Mouse (Mus musculus): ENCODE measurements around the gene Trmt44. TPM values are rescaled to one million over a fixed set of nuclear protein-coding genes. Genes with fewer than 3 reads are reported as not detected.

Gene Trmt44
- polyA plus RNA-seq, 1 experiment from 2014 or later: 7.0 TPM

DNA sequence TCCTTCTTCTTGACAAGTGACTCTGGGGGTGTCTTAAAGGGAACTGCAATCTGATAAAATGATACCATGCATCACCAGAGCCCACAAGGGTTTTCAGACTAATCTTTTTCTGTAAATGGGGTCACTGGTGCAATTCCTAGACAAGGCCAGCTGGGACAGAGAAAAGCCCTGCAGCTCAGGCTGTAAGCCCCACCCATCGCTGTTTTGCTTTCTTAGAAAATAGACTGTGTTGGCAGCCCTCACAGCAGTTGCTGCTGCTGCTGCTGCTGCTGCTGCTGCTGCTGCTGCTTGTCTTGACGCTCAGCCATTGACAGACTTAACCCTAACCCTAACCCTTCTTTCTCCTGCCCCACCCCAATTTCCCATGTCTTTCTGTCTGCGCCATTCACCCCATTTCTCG lies 35.3 kb downstream of the Trmt44 start:
- no peak overlapping the region for H3K27ac ChIP-seq (ENCODE audit: low read length)
- no peak overlapping the region for H3K9ac ChIP-seq (ENCODE audit: low read length)
- H3K27me3 ChIP-seq (ENCODE audit: control insufficient read depth, insufficient read depth, low read length): no peaks in the 10 kb centered on the region
- H3K4me1 ChIP-seq (ENCODE audit: control insufficient read depth, insufficient read depth, low read length): 0 out of 2 replicates have a peak, but pooled peaks cover 6% of the 10 kb centered on the region
- WGBS: 57% methylated on average over 4 of the region's 4 CpGs
- no peaks in the 10 kb centered on the region for H3K9me3 ChIP-seq (replicated peaks; ENCODE audit: control insufficient read depth, low read length)
- no peak overlapping the region for H3K4me2 ChIP-seq (ENCODE audit: low read depth, low read length)
- no peak overlapping the region for H3K4me3 ChIP-seq (replicated peaks; ENCODE audit: low read length)
- no peaks in the 10 kb centered on the region for H3K36me3 ChIP-seq (ENCODE audit: control insufficient read depth, insufficient read depth, low read length)
- no peak for ATAC-seq (ENCODE audit: insufficient read depth, low FRiP score)

GRCm38 (mm10) chr5:35538022-35538421 lies 36.8 kb downstream of the Trmt44 start:
- H3K4me2 ChIP-seq (ENCODE audit: low read depth, low read length): no peak overlapping the region
- H3K4me3 ChIP-seq (replicated peaks; ENCODE audit: low read length): no peak overlapping the region
- H3K27me3 ChIP-seq (ENCODE audit: control insufficient read depth, insufficient read depth, low read length): no peaks in the 10 kb centered on the region
- H3K9me3 ChIP-seq (replicated peaks; ENCODE audit: control insufficient read depth, low read length): no peaks in the 10 kb centered on the region
- H3K9ac ChIP-seq (ENCODE audit: low read length): no peak overlapping the region
- H3K36me3 ChIP-seq (ENCODE audit: control insufficient read depth, insufficient read depth, low read length): no peaks in the 10 kb centered on the region
- 0 out of 2 replicates have a peak, but pooled peaks cover 6% of the 10 kb centered on the region for H3K4me1 ChIP-seq (ENCODE audit: control insufficient read depth, insufficient read depth, low read length)
- H3K27ac ChIP-seq (ENCODE audit: low read length): no peak overlapping the region
- ATAC-seq (ENCODE audit: insufficient read depth, low FRiP score): no peak
- WGBS: 83% methylated on average over 3 of the region's 3 CpGs

DNA sequence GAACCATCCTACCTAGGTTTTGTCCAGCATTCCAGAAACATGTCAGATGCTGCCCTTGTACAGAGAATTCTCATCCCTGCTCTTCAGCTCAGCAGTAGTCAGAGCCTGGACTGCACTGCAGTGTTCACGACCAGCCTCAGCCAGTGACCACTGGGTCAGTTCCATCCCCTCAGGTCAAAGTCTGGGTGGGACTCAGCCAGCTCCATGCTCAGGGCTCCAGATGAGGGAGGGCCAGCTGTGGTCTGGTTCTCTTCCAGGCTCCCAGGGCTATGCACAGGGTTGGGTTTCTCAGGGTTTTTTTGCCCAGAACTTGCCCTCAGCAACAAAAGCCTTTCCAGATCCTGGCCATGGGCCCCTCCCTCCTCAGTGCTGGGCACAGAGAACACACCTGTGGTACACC lies 37.4 kb downstream of the Trmt44 start:
- H3K9ac ChIP-seq (ENCODE audit: low read length): no peak overlapping the region
- no peak overlapping the region for H3K4me3 ChIP-seq (replicated peaks; ENCODE audit: low read length)
- no peak overlapping the region for H3K27ac ChIP-seq (ENCODE audit: low read length)
- no peaks in the 10 kb centered on the region for H3K36me3 ChIP-seq (ENCODE audit: control insufficient read depth, insufficient read depth, low read length)
- H3K9me3 ChIP-seq (replicated peaks; ENCODE audit: control insufficient read depth, low read length): no peaks in the 10 kb centered on the region
- WGBS: 72% methylated on average over 1 of the region's 1 CpGs
- 0 out of 2 replicates have a peak, but pooled peaks cover 6% of the 10 kb centered on the region for H3K4me1 ChIP-seq (ENCODE audit: control insufficient read depth, insufficient read depth, low read length)
- no peak overlapping the region for H3K4me2 ChIP-seq (ENCODE audit: low read depth, low read length)
- no peak for ATAC-seq (ENCODE audit: insufficient read depth, low FRiP score)
- no peaks in the 10 kb centered on the region for H3K27me3 ChIP-seq (ENCODE audit: control insufficient read depth, insufficient read depth, low read length)

DNA sequence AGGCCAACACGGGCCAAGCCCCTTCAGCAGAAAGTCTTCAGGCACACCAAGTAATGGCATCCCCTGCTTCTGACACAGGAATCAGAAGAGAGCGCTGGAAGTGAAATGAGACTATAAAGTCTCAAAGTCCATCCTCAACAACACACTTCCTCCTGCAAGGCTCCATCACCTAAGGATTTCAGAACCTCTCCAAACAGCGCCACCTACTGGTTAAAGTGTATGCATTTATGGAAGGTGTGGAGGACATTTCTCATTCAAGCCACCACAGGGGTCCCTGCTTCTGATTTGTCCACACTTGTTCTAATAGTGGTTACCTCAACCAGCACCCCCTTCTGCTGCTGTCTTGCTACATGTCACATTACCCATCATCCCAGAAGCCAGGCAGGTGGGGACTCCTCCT lies 38.6 kb downstream of the Trmt44 start:
- H3K9me3 ChIP-seq (replicated peaks; ENCODE audit: control insufficient read depth, low read length): no peaks in the 10 kb centered on the region
- no peaks in the 10 kb centered on the region for H3K27me3 ChIP-seq (ENCODE audit: control insufficient read depth, insufficient read depth, low read length)
- H3K9ac ChIP-seq (ENCODE audit: low read length): no peak overlapping the region
- no peak for ATAC-seq (ENCODE audit: insufficient read depth, low FRiP score)
- 0 out of 2 replicates have a peak, but pooled peaks cover 6% of the 10 kb centered on the region for H3K4me1 ChIP-seq (ENCODE audit: control insufficient read depth, insufficient read depth, low read length)
- no peak overlapping the region for H3K27ac ChIP-seq (ENCODE audit: low read length)
- H3K36me3 ChIP-seq (ENCODE audit: control insufficient read depth, insufficient read depth, low read length): no peaks in the 10 kb centered on the region
- 71% methylated on average over 3 of the region's 3 CpGs for WGBS
- no peak overlapping the region for H3K4me3 ChIP-seq (replicated peaks; ENCODE audit: low read length)
- H3K4me2 ChIP-seq (ENCODE audit: low read depth, low read length): no peak overlapping the region

DNA sequence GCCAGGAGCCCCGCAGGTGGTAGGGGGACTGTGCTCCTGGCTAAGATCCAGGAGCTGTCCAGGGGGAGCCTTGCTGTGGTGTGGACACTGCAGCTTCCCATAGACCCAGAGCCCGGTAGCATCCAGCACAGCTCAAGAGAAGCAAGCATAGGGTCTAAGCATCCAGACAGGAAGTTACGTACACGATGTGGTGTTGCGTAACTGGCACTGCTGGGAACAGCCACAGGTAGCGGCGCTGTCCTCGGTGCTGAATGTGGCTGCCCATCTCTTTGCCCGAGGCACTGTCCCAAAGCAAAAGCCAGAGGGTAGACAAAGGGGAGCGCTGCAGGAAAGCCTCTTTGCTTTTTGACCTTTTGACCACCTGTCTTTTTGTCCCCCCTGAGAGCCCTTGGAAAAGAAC lies 43.3 kb downstream of the Trmt44 start:
- Histone ChIP-seq H3K9ac (ENCODE audit: low read length) (no peak overlapping the region), H3K4me3 (replicated peaks; ENCODE audit: low read length) (no peak overlapping the region), H3K27ac (ENCODE audit: low read length) (no peak overlapping the region), H3K36me3 (ENCODE audit: control insufficient read depth, insufficient read depth, low read length) (no peaks in the 10 kb centered on the region), H3K9me3 (replicated peaks; ENCODE audit: control insufficient read depth, low read length) (no peaks in the 10 kb centered on the region), H3K4me1 (ENCODE audit: control insufficient read depth, insufficient read depth, low read length) (no peaks in the 10 kb centered on the region), H3K4me2 (ENCODE audit: low read depth, low read length) (no peak overlapping the region), H3K27me3 (ENCODE audit: control insufficient read depth, insufficient read depth, low read length) (no peaks in the 10 kb centered on the region)
- peak; percentile 22; the same call in 1 of the 2 replicates for ATAC-seq (ENCODE audit: insufficient read depth, low FRiP score)
- 15% methylated on average over 10 of the region's 10 CpGs for WGBS

DNA sequence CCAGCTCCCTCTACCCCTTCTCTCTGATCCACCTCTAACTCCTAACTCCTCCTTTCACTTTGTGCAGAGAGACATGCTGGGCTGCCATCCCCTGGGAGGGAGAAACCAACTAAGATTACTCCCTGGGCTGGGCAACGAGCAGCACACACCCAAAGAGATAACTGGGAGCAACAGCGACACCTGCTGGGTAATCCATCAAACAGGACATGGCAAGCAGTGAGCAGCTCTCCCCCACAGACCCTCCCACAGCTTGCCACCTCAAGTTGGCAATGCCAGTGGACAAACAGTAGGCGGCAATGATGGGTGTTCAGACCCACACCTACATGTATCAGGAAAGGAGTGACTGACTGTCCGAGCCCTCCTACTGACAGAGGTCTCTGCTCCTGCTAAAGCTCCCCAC lies 44.4 kb downstream of the Trmt44 start:
- Histone ChIP-seq H3K4me1 (ENCODE audit: control insufficient read depth, insufficient read depth, low read length) (peaks cover 5% of the 10 kb centered on the region; the same call in 1 of the 2 replicates), H3K27me3 (ENCODE audit: control insufficient read depth, insufficient read depth, low read length) (peaks cover 7% of the 10 kb centered on the region), H3K4me2 (ENCODE audit: low read depth, low read length) (no peak overlapping the region), H3K9me3 (replicated peaks; ENCODE audit: control insufficient read depth, low read length) (no peaks in the 10 kb centered on the region), H3K36me3 (ENCODE audit: control insufficient read depth, insufficient read depth, low read length) (no peaks in the 10 kb centered on the region), H3K4me3 (replicated peaks; ENCODE audit: low read length) (no peak overlapping the region), H3K27ac (ENCODE audit: low read length) (no peak overlapping the region), H3K9ac (ENCODE audit: low read length) (no peak overlapping the region)
- 14% methylated on average over 4 of the region's 4 CpGs for WGBS
- ATAC-seq (ENCODE audit: insufficient read depth, low FRiP score): no peak

- H3K9ac ChIP-seq (ENCODE audit: low read length): peak within 1 kb of the TSS; percentile 63
- H3K4me2 ChIP-seq (ENCODE audit: low read depth, low read length): peak within 1 kb of the TSS; percentile 59
- H3K4me3 ChIP-seq (replicated peaks; ENCODE audit: low read length): peak within 1 kb of the TSS; percentile 39
- H3K27ac ChIP-seq (ENCODE audit: low read length): no peak within 1 kb of the TSS
- no peaks in the 10 kb centered on the region for H3K9me3 ChIP-seq (replicated peaks; ENCODE audit: control insufficient read depth, low read length)
- peak; percentile 66; the same call in 1 of the 2 replicates for ATAC-seq (ENCODE audit: insufficient read depth, low FRiP score)
- peaks cover 15% of the 10 kb centered on the region for H3K27me3 ChIP-seq (ENCODE audit: control insufficient read depth, insufficient read depth, low read length)
- peaks cover 5% of the 10 kb centered on the region; the same call in 1 of the 2 replicates for H3K4me1 ChIP-seq (ENCODE audit: control insufficient read depth, insufficient read depth, low read length)
- no peaks in the 10 kb centered on the region for H3K36me3 ChIP-seq (ENCODE audit: control insufficient read depth, insufficient read depth, low read length)
- 2% methylated on average over 29 of the region's 29 CpGs for WGBS
These were observed 49.3 kb downstream of the Trmt44 start, which contains the start of gene Cpz for GRCm38 (mm10) chr5:35525469-35526123. Gene Cpz (minus strand): TSS chr5:35525698.

GRCm38 (mm10) chr5:35524381-35524780 lies 50.5 kb downstream of the Trmt44 start:
- peaks cover 15% of the 10 kb centered on the region for H3K27me3 ChIP-seq (ENCODE audit: control insufficient read depth, insufficient read depth, low read length)
- ATAC-seq (ENCODE audit: insufficient read depth, low FRiP score): no peak
- no peak overlapping the region for H3K9ac ChIP-seq (ENCODE audit: low read length)
- H3K9me3 ChIP-seq (replicated peaks; ENCODE audit: control insufficient read depth, low read length): no peaks in the 10 kb centered on the region
- H3K36me3 ChIP-seq (ENCODE audit: control insufficient read depth, insufficient read depth, low read length): no peaks in the 10 kb centered on the region
- peaks cover 5% of the 10 kb centered on the region; the same call in 1 of the 2 replicates for H3K4me1 ChIP-seq (ENCODE audit: control insufficient read depth, insufficient read depth, low read length)
- H3K27ac ChIP-seq (ENCODE audit: low read length): no peak overlapping the region
- 71% methylated on average over 2 of the region's 2 CpGs for WGBS
- H3K4me2 ChIP-seq (ENCODE audit: low read depth, low read length): no peak overlapping the region
- 0 out of 2 replicates have a peak overlapping the region, but pooled peaks have one; percentile 39 for H3K4me3 ChIP-seq (replicated peaks; ENCODE audit: low read length)

DNA sequence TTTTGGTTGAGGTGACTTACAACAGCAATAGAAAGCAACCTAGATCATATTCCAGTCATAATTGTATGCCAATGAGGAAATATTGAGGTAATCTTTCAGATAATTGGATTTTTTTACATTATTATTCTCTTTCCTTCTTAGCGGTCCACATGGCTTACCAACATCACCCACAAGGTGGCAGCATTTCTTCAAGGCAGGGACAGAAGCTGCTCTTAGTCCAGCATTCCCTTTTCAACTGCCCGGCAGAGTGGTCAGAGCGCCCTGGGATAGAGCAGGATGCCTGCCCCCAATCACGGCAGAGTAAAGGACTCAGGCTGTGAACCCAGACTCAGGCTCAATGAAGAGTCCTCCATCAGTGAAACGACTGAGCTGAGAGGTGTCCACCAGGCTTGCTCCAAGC lies 51.1 kb downstream of the Trmt44 start:
- no peak for ATAC-seq (ENCODE audit: insufficient read depth, low FRiP score)
- Histone ChIP-seq H3K9ac (ENCODE audit: low read length) (no peak overlapping the region), H3K4me1 (ENCODE audit: control insufficient read depth, insufficient read depth, low read length) (peaks cover 5% of the 10 kb centered on the region; the same call in 1 of the 2 replicates), H3K4me3 (replicated peaks; ENCODE audit: low read length) (no peak overlapping the region), H3K27ac (ENCODE audit: low read length) (no peak overlapping the region), H3K36me3 (ENCODE audit: control insufficient read depth, insufficient read depth, low read length) (no peaks in the 10 kb centered on the region), H3K4me2 (ENCODE audit: low read depth, low read length) (no peak overlapping the region), H3K27me3 (ENCODE audit: control insufficient read depth, insufficient read depth, low read length) (peaks cover 15% of the 10 kb centered on the region), H3K9me3 (replicated peaks; ENCODE audit: control insufficient read depth, low read length) (no peaks in the 10 kb centered on the region)
- WGBS: 1% methylated on average over 5 of the region's 5 CpGs

Data from stomach, embryonic 16.5 days (tissue).